Mouse (Mus musculus) R1 (cell line): Measurements from ENCODE around the gene Impg1.
A peak's percentile ranks its signal among the peaks of the same experiment; 100 is the strongest.

Experiments used
- DNase-seq: peaks from one replicate; pipeline ENCODE4 v3.0.0-alpha.2; 2018; ENCODE audit warnings: low read depth, low spot score

The Impg1 gene

DNA sequence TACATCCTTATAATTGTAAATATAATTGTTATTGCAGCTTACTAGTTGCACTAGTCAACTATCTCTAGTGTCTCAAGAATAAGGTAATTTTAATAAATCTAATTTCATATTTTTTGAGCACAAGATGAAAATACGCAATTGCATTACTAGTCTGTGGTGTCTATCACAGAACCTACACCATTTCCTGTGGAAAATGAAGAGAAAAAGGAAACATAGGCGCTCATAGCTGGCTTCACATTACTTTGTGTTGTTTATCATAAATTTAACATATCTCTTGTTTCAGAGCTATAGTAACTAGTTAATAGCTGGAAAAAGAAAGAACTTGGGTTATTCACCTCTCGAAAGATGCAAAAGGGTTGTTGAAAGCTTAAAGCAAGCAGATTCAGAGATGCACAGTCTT lies 182.9 kb downstream of the Impg1 start:
- DNase-seq, result no peak

DNA sequence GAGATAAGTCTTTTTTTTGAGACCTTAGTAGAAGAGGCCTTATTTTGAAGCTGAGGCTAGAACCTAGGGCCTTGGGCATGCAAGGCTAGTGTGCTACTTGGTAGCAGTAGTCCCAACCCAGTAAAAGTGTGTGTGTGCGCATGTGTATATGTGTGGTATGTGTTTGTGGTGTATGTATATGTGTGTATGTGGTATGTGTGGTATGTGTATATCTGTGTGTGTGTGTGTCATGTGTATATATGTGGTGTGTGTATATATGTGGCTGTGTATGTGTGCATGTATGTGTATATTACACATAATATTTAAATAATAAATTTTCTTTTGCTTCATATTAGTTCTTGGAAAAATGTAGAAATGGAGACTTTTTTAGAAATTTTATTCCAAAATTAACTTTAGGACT lies 184.6 kb downstream of the Impg1 start:
- DNase-seq, result no peak

DNA sequence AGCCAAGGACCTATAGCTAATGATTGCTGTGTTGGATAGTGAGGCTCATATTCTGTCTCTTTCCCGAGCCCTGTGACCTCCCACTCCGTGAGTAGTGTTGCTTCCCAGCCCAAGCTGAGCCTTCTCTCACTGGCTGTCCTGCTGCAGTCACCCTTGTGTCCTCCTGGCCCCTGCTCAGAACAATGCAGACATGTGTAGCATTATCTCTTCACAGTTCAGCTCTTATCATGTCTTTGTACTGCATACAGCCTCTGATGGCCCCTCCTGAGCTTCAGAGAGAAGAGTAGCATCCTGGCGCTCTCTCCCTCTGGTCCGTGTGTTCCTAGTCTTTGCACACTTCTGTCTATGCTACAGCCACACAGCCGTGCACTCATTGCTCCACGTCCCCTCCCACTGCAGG lies 187.5 kb downstream of the Impg1 start:
- no peak for DNase-seq

DNA sequence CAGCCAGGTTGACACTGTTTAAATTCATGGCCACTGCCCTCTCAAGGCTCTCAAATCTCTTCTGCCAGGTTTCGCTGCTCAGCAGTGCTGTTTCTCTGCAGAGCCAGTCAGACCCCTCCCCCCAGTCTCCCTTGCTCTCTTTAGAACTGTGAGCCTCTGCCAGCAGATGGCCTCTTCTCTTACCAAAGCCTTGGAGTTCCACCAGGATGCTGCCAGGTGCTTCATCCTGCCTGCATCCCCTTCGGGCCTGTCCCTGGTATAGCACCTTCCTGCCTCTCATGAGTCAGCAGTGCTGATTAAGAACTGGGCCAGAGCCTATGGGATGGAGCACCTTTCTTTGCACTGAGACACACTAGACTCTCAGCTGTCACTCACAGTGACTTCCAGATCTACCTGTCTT lies 188.1 kb downstream of the Impg1 start:
- peak; percentile 15 for DNase-seq

DNA sequence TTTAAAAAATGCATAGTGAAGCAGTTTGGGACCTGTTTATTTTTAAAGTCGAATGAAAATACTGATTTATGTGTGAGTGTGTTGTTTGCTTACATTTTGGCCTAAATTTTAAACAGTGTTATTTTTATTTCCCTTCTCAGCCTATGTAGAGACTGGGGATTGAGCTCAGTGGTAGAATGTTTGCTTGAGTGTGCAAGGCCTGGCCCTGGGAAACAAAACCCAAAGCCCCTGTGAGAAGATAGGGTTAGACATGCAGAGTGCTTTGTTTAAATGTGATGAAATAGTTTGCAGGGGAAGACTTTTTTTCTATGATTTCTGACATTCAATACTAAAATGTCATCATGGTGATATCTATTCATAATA lies 189.5 kb downstream of the Impg1 start:
- DNase-seq, result no peak

DNA sequence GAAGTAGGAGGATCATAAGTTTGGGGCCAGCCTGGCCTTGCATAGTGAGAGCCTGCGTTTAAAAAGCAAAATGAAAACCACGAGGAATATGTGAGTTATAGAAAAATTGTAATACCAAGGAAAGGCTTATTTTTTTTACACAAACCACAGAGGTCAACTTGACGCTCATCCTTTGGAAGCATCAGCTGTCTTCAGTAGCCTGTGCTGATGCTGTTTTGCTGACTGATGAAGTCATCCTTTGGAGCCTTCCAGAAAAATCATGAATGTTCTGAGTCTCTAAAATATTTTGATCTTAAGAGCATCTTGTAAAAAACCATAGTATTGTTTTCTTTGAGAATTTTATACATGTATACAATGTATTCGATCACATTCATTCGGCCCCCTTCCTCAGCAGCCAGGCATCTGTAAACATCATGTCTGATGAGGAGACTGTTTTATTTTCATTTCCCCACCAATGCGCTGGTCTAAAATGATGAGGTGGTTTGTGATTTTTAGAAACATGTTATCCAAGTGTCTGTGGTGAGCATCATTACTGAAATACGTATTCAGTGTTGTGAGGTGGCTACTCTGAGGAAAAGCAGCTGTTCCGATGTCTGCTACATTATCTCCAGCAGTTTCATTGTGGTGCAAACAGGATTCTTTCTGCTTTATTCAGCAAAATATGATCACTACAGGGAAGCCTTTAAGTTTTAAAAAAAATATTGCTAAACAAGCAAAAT lies 190.1 kb downstream of the Impg1 start:
- no peak for DNase-seq

DNA sequence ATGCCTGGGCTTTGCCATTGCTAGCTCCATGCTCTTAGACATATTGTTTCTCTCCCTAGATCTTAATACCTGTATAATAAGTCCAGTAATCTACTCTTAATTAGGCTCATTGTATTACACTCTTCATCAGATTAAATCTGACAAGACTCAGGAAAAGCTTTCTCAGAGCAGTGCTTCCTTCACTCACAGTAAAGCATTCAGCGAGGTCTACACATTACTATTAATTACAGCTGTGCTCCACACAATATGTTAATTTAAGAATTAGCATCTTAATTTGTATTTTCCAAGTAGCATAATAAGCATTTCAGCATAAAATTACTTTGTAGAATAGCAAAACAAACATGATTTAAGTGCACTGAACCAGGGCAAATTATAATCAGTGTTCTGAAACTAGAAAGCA lies 192.3 kb downstream of the Impg1 start:
- DNase-seq, result no peak

DNA sequence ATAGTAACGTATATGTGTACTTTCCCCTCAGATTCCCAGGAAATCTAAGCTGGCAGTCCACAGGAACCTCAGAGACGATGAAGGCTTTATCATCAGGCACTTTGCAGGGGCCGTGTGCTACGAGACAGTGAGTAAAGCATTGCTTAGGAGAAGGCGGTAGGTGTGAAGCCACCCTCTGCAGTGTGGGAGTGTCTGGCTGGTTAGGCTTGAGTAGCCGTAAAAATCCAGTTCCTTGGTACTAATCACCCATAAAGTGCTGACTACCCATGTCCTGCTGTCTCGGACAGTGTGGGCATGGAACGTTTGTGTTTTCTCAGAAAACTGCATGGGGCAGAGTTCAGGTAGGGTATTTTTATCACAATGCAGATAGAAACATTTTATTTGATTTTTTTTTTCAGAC lies 195.7 kb downstream of the Impg1 start:
- no peak for DNase-seq

DNA sequence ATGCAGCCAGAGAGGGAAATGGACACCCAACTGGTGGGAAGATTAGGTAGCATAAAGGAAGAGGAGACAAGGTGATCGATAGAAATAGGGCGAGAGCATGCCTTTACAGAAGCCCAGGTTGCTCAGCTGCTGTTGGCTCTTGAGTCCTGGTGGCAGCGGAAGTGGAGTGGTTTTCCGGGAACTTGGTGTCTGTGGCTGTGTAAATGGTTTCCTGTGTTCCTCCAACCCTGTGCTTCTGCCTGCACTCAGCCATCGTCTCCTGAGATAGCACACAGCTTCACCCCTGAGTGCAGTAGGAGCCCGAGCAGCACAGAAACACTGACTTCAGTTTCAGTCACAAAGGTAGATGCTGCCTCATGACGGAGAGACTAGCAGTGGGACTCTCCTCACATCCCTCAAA lies 198.8 kb downstream of the Impg1 start:
- DNase-seq, result no peak

DNA sequence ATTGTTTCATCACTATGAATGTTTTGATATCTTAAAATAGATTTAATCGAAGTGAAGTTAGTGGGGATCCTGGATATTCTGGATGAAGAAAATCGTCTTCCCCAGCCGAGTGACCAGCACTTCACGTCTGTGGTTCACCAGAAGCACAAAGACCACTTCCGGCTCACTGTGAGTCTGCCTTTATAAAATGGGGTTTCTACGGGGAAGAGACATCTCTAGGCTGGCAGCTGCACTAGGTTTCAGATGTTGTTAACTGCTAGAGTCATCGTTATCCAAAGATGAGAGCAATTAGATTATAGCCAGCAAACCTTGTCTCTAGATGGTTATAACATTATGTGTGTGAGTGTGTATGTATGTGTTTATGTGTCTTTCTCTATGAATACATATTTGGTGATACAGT lies 199.2 kb downstream of the Impg1 start:
- no peak for DNase-seq
